Mouse (Mus musculus) kidney, adult 2 months (tissue): Measurements from ENCODE around the gene D630045J12Rik. TPM values are rescaled to one million over a fixed set of nuclear protein-coding genes. Genes with fewer than 3 reads are reported as not detected.

Source experiments
- DNase-seq: peaks from one replicate; pipeline ENCODE4 v3.0.0; 2021
- H3K27ac ChIP-seq: fragments of 200-500 bp; 2 replicates; pipeline ENCODE4 v1.5.1; 2012; ENCODE audit warnings: low read depth, low read length, control low read depth, inconsistent platforms; ENCODE audit not compliant: insufficient read depth
- H3K27me3 ChIP-seq: fragments of 200-500 bp; replicated peaks from 2 replicates; pipeline ENCODE4 v1.6.1; 2012; ENCODE audit warnings: mild to moderate bottlenecking, moderate library complexity, low read length, inconsistent platforms; ENCODE audit not compliant: control insufficient read depth, insufficient read depth
- H3K36me3 ChIP-seq: fragments of 200-500 bp; 2 replicates; pipeline ENCODE4 v1.6.1; 2012; ENCODE audit warnings: mild to moderate bottlenecking, moderate library complexity, low read length, inconsistent platforms; ENCODE audit not compliant: control insufficient read depth, insufficient read depth
- H3K4me1 ChIP-seq: fragments of 200-500 bp; 2 replicates; pipeline ENCODE4 v1.6.1; 2011; ENCODE audit warnings: low read length; ENCODE audit not compliant: control insufficient read depth, insufficient read depth
- H3K4me3 ChIP-seq: fragments of 200-500 bp; 2 replicates; pipeline ENCODE4 v1.5.1; 2011; ENCODE audit warnings: mild to moderate bottlenecking, low read depth, low read length, control low read depth; ENCODE audit not compliant: insufficient read depth
- CTCF ChIP-seq: fragments of 200-500 bp; conservative IDR thresholded peaks from 2 replicates; pipeline ENCODE4 v1.5.1; 2011; ENCODE audit warnings: low read depth, mild to moderate bottlenecking, control low read depth, low read length, moderate library complexity, mixed read lengths; ENCODE audit not compliant: insufficient read depth, insufficient read length
- POLR2A ChIP-seq: fragments of 200-500 bp; IDR thresholded peaks from one replicate; pipeline ENCODE4 v1.6.1; 2011; ENCODE audit warnings: low read depth, low read length, control low read depth
- WGBS: fragments of 180-500 bp; shearing (Covaris S2); methylation state at CpG from one replicate; pipeline ENCODE4 v1.1.7; 2018; 5-methylcytosine and 5-hydroxymethylcytosine counted together
- polyA plus RNA-seq: library from polyadenylated mRNA; depleted of rRNA; stranded (reverse); fragments of >200 nt; gene quantifications from 2 replicates; pipeline ENCODE4 v1.2.3, GENCODE M21; 2012

D630045J12Rik gene
- polyA plus RNA-seq, 1 experiment: 31.1 TPM

- Histone ChIP-seq H3K4me1 (no peaks in the 10 kb centered on the region), H3K27ac (no peak overlapping the region), H3K4me3 (no peak overlapping the region), H3K36me3 (no peaks in the 10 kb centered on the region), H3K27me3 (no peaks in the 10 kb centered on the region)
- 66% methylated on average over 4 of the region's 4 CpGs for WGBS
- DNase-seq: no peak
- TF ChIP-seq CTCF: no peak
- TF ChIP-seq POLR2A: no peak
Measured at GRCm38 (mm10) chr6:38203820-38204219, 50.0 kb downstream of the D630045J12Rik start.

GRCm38 (mm10) chr6:38202816-38203215 is 51.0 kb downstream of the D630045J12Rik start:
- no peak for DNase-seq
- WGBS: 68% methylated on average over 12 of the region's 12 CpGs
- H3K4me3 ChIP-seq: no peak overlapping the region

GRCm38 (mm10) chr6:38201495-38201894 is 52.3 kb downstream of the D630045J12Rik start:
- no peak overlapping the region for H3K4me3 ChIP-seq
- H3K27ac ChIP-seq: no peak overlapping the region
- TF ChIP-seq POLR2A: no peak
- no peak for DNase-seq
- no peaks in the 10 kb centered on the region for H3K4me1 ChIP-seq
- 81% methylated on average over 5 of the region's 5 CpGs for WGBS
- no peaks in the 10 kb centered on the region for H3K27me3 ChIP-seq
- no peaks in the 10 kb centered on the region for H3K36me3 ChIP-seq

More at GRCm38 (mm10) chr6:38202816-38203215, 51.0 kb downstream of the D630045J12Rik start:
- no peak overlapping the region for H3K27ac ChIP-seq
- H3K36me3 ChIP-seq: no peaks in the 10 kb centered on the region
- no peaks in the 10 kb centered on the region for H3K27me3 ChIP-seq
- no peak for TF ChIP-seq POLR2A
- no peak for TF ChIP-seq CTCF
- H3K4me1 ChIP-seq: no peaks in the 10 kb centered on the region

- WGBS: 87% methylated on average over 6 of the region's 6 CpGs
- DNase-seq: no peak
- H3K27me3 ChIP-seq: no peaks in the 10 kb centered on the region
- H3K4me3 ChIP-seq: no peak overlapping the region
- H3K27ac ChIP-seq: no peak overlapping the region
- no peaks in the 10 kb centered on the region for H3K36me3 ChIP-seq
- TF ChIP-seq CTCF (no peak), POLR2A (no peak)
- no peaks in the 10 kb centered on the region for H3K4me1 ChIP-seq
Measured at GRCm38 (mm10) chr6:38199599-38199998, 54.2 kb downstream of the D630045J12Rik start.

- DNase-seq: no peak
- H3K27me3 ChIP-seq: no peaks in the 10 kb centered on the region
- H3K27ac ChIP-seq: no peak overlapping the region
- 95% methylated on average over 1 of the region's 1 CpGs for WGBS
- no peaks in the 10 kb centered on the region for H3K36me3 ChIP-seq
- no peak overlapping the region for H3K4me3 ChIP-seq
- H3K4me1 ChIP-seq: no peaks in the 10 kb centered on the region
- TF ChIP-seq POLR2A (no peak), CTCF (no peak)
Measured at GRCm38 (mm10) chr6:38198727-38199126, 55.1 kb downstream of the D630045J12Rik start.

DNA sequence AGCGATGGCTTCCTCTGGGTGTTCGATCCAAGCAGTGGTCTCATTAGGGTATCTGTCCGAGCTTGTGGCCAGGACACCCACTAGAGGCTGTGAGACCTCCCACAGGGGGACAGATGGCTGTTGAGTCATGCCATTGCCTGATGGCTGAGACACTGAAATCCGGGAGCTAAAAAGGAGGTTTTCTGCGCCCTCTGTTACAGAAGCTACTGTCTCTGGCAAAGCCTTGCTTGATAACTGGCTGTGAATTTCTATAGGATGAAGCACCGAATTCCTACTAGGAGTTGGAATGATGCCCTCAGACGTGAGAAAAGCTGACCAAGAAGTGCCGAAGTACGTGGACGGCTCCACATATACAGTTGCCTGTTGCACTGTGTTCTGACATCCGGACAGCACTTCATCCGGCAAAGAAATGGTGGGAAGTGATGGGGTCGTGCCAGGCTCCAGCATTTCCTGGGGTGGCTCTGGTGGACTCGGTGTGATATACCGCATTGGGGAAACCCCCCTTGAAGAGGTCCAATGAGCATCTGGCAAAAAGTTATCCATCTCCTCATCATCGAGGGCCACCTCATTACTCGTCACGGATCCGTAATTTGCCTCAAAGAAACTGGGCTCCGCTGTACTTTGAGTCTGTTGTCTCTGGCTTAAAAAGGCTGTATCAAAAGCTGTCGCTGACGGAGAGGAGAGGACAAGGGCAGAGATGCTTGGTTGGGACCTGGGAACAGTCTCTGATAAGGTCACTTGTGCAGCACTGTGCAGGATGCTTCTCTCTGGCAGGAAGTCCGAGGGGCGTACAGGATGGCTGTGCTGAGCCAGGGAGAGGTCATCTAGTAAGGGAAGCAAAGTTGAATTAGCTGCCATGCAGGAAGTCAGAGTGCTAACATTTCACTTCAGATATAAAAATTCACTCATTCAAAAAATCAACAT is 57.3 kb downstream of the D630045J12Rik start:
- Histone ChIP-seq H3K27me3 (no peaks in the 10 kb centered on the region), H3K4me3 (no peak overlapping the region), H3K4me1 (no peaks in the 10 kb centered on the region), H3K27ac (no peak overlapping the region), H3K36me3 (no peaks in the 10 kb centered on the region)
- WGBS: 76% methylated on average over 24 of the region's 24 CpGs
- TF ChIP-seq CTCF: no peak
- no peak for TF ChIP-seq POLR2A
- DNase-seq: no peak

DNA sequence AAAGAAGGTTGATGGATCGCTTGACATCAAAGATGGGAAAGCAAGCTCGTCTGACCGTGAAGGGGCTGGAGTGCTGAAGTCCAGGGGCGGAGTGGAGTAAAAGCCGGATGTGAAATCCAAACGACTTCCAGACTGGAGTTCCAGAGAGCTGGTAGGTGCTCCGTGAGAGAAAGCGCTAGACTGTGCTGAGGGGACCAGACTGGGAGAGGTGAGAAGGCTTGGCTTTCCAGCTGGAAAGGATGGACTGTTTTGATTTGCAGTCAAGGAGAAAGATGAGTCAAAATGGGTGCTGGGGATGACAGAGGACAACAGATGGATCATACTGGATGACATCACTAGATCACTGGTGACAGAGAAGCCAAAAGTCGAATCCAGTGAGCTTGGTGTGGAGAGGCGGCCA is 58.5 kb downstream of the D630045J12Rik start:
- peak; percentile 8 for DNase-seq
- Histone ChIP-seq H3K27ac (no peak overlapping the region), H3K27me3 (no peaks in the 10 kb centered on the region), H3K4me1 (no peaks in the 10 kb centered on the region), H3K4me3 (no peak overlapping the region), H3K36me3 (no peaks in the 10 kb centered on the region)
- TF ChIP-seq POLR2A: no peak
- TF ChIP-seq CTCF: no peak
- 65% methylated on average over 10 of the region's 10 CpGs for WGBS
